Mouse (Mus musculus): Measurements from ENCODE around the gene Gnb1l.

The Gnb1l gene

DNA sequence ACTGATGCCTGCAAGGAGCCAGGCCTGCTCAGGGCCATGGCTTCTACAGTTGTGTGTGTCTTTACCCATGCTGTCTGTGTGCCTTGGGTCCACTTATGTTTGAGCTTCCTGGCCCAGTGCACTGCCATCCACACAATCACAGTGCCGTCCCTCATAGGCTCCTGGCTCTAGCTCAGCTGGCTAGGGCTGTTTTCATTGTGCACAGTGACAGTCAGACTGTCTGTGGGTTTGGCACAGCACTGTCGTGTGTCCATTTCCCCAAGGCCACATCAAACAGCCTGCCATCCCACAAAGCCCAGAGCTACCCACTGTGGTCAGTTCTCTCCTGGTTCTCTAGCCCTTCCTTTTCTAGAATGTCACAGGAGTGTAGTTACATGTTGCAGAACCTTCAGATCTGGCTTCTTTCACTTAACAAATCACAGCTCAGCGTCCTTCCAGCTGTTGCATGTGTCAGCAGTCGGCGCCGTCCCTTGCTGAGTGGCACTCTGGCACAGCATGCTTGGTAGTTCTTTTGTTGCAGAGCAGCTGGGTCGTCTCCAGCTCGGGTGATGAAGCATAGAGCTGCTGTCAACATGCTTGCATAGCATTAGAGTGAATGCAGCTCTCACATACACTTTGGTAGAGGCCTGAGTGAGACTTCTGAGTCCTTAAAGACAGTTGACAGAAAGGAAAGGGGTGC, 44.8 kb downstream of the Gnb1l start:
- no peak for DNase-seq (ENCODE audit: low read depth, low spot score)

DNA sequence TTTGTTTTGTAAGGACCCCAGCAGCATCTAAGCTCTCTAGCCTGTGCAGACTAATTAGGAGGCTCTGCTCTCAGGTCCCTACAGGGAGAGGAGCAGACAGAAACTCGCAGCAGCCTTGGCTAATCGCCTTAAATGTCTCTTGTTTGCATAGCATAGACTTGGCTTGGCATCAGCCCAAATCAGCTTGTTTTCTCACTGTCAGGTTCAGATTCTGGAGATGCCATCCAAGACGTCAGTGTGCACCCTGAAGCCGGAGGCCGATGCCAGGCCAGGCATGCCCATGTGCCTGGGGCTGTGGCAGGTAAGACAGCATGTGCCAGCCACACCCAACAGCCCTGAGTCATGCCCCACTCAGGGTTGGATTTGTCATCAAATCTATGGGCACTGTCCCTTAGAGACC, 49.4 kb downstream of the Gnb1l start:
- DNase-seq (ENCODE audit: low read depth, low spot score): no peak

DNA sequence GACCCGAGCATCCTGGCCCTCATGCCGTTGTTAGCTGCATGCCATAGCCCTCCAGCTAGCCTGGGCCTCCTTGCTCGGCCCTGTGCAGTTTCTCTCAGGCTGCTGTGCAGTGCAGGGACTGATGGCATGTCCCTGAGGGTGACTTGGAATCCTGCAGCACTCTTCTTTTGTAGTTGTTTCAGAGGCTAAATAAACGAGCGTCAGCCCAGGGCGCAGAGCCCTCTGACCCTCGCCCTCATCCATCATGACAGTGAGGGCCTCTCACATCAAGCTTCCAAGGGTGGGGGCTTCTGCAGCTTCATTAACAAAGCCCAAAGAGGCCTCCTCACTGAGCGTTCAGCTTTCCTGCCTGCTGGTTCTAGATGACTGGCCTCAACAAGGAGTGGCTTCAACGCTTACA, 53.1 kb downstream of the Gnb1l start:
- DNase-seq (ENCODE audit: low read depth, low spot score): no peak

DNA sequence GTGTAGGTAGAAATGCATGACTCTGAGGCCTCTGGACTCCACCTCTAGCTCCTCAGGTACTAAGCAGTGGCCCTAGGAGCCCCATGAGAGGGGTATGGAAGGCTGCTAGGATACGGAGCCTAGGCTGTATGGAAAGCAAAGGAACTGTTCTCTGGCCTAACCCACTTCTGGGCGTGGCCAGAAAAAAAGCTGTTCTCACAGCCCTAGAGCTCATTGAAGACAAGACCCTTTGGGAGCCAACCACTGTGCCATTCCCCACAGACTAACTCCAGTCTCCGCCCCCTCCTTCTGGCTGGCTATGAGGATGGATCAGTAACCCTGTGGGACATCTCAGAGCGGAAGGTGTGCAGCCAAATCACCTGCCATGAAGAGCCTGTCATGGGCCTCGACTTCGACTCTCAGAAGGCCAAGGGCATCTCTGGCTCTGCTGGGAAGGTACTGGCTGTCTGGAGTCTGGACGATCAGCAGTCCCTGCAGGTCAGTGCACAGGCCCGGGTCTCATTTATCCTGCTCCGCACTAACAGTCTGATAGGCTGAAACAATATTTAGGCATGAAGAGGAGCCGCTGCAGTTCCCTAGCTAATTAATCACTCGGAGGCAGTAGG, 53.7 kb downstream of the Gnb1l start:
- no peak for DNase-seq (ENCODE audit: low read depth, low spot score)

DNA sequence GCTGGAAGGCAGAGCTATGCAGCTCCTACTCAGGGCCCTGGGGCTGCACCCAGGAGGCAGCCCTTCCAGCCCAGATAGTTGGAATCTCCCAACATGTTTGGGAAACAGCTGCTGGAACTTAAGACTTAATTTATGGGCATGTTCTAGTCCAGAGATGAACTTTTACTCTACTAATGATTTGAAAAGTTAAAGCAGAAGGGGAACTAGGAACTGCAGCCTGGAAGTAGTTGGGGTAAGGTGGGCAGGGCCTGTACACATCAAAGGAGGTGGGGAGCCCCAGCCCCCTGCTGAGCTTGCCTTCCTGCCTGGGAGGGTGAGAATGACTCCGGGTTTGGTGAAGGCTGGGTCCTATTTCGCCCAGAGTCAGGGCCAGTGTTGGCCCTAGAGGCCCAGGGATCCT, 56.2 kb downstream of the Gnb1l start:
- no peak for DNase-seq (ENCODE audit: low read depth, low spot score)

DNA sequence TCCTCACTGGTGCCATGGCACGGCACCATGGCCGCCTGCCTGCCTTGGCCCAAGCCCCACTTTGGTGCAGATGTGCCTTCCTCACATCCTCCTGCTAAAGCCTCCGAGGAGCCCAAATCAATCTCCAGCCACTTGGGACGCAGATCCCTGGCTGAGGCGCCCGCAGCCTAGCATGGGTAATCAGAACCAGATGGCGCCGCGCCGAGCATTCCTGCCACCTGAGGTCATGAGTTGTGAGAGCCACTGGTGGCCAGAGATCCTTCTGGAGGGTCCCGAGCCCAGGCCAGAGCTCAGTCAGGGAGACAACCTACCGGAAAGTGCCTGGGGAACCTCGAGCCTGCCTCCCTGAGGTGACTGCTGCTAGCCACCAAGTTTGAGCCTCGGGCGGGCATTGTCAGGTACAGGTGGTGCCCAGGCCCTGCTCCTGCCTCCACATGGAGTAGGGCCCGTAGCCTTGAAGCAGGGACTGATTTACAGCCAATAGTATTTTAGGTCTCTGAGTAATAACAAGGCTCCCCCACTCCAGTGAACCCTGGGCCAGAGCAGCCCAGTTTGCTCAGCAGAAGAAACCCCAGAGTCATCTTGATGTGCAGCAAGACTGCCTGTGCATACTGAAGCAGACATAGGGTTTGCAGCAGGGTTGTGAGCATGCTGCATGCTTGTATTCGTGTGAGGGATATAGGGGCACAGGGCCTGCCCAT, 56.9 kb downstream of the Gnb1l start:
- DNase-seq (ENCODE audit: low read depth, low spot score): no peak

DNA sequence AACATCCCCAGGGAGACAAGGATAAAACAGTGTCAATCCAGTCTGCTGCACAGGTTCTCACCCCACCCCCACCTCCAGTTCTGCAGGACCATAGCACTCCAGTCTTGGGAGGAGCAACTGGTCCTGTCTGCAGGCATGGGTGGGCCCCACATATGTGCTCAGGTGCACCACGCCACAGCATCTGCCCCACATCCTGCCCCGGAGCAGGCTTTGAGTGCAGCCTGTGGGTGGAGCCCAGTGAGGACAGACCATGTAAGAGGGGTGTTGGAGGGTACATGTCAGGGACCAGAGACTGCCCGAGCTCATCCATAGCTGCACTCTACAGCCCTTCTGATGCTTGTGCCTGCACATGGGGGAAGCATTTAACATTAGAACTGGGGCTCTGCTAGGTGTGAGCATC, 57.9 kb downstream of the Gnb1l start:
- DNase-seq (ENCODE audit: low read depth, low spot score): no peak

DNA sequence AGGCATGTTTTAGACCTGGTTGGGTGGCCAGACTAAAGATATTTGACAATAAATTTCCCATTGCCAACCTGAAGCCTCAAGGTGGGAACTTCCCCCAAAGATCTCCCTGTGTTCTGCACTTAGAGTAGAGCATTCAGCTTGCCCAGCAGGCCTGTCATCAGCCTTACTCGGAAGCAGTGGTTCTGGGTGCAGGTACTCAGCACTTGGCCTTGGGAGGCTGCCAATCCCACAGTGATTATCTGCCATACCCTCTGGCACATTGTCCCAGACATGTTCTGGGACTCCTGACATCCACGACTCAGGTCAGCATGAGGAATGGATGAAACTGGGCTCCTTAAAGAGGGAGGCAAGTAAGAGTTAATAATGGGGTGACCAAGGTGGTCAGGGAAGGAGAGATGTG, 66.0 kb downstream of the Gnb1l start:
- DNase-seq (ENCODE audit: low read depth, low spot score): no peak

DNA sequence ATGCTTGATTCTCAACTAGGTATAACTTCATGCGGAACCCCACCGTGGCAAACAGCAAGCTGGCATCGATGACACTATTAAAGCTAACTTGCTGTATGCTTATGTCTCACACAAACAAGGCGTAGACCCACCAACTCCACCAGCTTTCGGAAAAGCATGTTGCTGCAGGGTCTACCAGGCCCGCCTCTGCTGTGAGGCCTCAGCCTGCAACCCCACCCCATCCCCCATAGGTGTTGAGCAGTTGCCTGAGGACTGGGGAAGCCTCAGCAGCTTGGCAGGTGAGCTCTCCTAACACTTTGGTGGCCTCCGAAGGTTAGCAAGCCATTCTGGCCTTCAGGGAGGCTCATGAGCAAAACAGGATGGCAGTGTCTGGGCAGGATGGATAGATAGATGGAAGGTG, 70.1 kb downstream of the Gnb1l start:
- DNase-seq (ENCODE audit: low read depth, low spot score): no peak

DNA sequence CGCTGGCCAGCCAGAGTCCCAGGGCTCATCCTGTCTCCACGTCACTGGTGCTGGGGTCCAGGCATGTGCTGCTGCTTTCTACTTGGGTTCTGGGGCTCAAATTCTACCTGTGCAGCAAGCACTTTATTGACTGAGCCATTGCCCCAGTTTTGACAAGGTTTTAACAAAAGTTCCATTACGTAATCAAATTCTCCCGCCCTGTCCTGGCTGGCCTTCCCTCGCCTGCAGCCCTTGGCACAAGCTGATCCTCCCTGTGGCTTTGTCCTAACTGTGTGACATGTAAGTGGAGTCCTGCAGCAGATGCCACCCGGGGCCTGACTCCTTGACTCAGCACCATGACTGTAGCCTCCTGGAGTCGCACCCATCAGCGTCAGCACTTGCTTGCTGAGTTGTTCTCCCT, 75.7 kb downstream of the Gnb1l start:
- DNase-seq (ENCODE audit: low read depth, low spot score): no peak

DNA sequence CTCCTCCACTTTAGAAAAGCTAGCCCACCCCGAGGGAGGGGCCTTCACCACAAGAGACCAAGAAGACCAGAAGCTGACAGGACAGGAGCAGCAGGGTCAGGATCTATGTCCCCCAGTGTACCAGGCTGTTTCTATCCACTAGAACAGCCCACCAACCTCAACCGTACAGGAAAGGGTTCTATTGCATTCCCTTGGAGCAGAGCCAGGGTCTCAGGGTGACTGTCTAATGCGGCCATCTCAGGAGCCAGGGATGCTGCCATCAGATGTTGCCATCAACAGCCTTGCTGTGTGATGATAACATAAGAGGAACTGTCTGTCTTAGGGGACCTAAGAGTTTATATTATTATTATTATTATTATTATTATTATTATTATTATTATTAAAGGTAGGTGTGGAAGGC, 78.6 kb downstream of the Gnb1l start:
- no peak for DNase-seq (ENCODE audit: low read depth, low spot score)

DNA sequence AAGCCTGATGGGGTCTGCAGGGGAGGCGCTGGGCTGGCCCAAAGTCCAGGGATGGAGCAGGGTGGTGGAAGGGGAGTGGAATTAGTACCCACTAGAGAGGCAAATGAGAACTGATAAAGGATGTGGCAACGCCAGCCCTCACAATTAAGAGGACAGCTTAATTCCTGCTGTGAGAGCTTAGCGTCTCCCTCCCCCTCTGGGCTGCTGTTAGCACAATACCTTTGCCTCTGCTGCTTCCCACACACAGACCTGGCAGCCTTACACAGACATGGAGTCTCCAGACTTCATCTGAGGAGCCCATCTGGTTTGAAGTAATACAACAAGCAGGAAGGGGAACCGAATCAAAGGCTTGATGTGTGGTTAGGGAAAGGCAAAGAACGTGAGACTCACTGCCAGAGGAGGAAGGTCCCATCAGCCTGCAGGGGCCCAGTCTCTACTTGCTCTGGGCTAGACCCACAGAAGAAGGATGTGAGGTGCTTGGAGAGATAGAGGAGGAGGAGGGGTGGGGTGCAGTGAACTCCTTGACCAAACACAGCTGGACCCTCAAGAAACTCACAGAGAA, 79.2 kb downstream of the Gnb1l start:
- no peak for DNase-seq (ENCODE audit: low read depth, low spot score)

DNA sequence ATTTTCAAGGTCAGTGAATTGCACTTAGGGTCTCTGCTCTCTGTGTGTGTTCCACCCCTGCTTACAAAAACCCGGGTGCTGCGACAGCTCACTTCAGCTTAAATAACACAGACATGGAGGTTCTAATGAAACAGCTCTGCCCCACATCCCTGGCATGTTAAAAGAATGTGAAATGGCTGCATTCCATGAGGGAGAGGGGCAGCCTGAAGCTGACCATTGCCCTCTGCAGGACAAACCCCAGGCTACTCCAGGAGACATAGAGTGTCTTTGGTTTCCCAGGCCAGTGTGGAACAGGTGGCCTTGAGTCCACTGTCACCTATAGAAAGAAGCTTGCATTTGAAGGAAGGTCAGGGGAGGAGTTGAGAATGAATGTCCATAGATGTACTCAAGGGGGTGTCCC, 81.9 kb downstream of the Gnb1l start:
- DNase-seq (ENCODE audit: low read depth, low spot score): no peak

DNA sequence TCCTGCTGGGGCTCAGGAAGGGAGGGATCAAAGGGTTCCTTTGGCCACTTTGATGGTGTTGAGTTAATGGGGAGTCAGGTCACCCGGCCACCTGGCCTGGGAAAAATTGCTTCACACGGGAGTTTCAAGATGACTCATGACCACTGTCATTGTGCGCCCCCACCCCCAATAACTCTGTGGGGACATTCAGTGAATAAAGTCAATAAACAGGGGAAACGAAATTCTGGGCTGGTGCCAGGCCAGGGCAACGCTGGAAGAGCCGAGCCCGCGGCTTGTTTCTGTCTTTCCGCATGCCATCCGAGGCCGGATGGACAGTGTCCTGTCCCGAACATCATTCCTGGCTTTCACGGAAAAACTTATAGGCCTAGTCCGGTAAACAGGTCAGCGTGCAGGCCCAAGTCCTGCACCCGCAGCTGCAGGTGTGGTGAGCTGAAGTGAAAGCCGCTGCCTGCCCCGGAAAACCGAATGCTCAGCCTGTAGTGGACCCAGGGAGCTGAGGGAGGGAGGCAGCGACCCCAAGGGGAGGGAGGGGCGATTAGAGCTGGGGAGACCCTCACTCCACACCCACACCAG, 82.6 kb downstream of the Gnb1l start:
- no peak for DNase-seq (ENCODE audit: low read depth, low spot score)

DNA sequence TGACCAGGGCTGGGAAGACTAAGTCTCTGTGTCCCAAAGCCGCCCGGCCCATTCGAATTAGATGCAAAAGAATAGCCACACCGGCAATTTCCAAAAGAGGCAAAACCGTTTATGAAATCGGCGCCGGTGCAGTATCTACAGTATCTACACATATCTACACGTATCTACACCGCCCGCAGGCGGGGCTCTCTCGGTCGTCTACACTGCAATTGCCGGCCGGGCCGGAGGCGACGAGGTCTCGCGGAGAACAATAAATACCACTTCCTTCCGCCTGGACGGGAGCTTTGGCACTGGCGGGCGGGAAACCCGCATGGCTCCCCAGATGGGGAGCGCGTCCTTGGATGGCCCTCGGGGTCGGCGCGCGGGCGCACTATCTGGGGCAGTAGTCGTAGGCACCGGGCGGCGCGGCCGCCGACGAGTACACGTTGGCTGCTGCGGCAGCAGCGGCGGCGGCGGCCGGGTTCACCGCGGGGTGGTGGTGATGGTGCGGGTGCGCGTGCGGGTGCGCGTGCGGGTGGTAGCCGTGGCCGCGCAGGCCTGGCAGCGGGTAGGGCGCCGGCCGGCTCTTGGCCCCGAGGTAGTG, 83.2 kb downstream of the Gnb1l start:
- no peak for DNase-seq (ENCODE audit: low read depth, low spot score)

DNA sequence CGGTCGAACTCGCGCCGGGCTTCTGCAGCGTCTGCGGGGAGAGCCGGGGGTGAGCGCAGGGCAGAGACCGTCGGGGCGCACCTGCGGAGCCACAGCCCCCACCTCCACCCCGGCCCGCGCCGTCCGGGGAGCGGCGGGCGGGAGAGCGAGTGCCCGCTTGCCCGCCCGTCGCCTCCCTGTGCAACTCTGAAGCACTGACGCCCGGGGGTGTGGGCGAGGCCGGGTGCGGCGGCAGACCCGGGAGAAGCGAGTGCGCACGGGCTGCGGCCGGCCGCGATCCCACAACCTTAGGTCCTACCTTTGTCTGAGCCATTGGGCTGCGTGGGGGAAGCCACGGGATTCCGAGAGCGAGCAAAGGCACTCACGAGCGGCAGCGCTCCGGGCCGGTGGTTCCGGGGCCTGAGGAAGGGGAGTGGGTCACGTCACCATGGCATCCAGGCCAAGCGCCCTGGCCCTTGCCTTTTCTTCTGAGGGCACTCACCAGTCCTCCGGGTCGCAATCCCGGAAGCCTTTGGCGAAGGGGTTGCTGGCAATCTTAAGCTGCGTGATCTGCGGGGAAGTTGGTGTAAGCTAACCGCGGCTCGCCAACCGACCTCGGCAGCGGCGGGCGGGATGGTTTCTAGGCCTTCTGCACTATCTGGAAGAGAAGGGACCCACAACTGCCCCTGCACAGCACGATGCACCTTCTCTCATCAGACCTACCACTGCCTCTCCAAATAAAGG, 84.1 kb downstream of the Gnb1l start:
- no peak for DNase-seq (ENCODE audit: low read depth, low spot score)

DNA sequence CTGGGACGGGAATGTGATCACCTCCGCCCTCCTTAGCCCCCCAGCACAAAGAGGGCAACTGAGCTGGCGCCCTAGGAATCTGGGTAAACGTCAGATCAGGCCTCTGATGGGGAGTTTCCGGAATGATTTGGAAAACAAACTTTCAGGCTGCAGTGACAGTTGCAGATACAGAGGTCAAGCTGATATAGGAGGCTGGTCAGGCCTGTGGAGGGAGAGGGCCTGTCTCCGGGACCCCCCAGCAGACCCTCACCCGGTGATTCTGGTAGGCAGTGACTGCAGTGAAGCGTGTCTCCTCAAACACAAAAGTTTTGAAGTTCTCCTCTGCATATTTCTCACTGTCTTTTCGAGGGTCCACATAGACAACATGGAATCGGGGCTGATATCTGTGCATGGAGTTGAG, 84.7 kb downstream of the Gnb1l start:
- DNase-seq (ENCODE audit: low read depth, low spot score): no peak

DNA sequence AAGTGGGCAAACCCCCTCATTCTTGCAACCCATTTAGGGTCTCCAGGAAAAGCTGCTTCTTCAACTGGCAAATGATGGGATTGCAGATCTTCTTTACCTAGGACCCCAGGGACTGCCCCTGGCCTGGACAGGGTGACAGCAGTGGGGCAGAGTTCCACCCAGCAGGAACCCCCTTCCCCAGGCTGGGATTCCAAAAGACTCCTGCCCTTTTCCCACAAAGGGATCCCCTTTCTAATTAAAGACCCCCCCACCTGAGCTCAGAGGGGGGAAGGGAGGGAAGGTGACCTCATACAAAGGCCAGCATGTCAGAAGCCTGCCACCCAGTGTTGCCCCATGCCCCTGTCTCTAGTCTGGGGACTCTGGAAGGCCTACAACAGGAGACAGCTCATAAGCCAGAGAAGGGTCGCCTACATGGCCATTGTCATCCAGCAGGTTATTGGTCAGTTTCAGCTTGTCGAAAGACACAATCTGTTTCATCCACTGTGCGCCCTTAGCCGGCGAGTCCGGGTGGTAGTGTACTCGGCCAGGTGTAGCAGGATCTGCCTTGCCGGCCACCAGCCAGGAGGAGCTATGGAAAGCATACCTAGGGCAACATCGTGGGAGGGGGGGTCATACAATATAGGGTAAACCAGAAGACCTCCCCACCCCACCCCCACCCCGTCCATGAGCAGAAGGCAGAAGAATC, 85.3 kb downstream of the Gnb1l start:
- no peak for DNase-seq (ENCODE audit: low read depth, low spot score)

DNA sequence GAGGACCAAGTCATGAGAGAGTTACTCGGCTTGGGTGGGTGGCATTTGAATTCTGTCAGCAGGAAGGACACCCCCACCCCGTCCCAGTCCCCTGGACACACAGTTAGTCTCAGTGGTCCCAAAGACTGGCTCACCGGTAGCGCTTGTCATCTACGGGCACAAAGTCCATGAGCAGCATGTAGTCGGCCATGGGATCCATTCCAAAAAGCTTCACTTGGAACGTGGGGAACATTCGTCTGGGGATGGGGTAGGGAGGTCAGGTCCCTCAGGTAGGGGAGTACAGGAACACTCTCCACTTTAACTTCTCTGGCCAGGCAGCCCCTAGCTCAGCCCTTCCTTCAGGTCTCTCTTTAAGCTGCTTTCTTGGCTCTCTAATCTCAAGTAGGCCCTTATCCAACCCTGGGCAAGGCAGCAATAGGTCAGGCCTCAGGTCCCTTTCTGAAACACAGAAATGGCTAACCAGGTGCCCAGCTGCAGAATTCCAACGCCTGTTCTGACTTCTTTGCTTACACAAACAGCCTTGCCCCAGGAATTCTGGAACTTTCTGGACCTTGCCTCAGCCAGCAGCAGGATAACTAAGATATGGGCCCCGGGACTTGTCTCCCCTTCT, 86.5 kb downstream of the Gnb1l start:
- no peak for DNase-seq (ENCODE audit: low read depth, low spot score)

DNA sequence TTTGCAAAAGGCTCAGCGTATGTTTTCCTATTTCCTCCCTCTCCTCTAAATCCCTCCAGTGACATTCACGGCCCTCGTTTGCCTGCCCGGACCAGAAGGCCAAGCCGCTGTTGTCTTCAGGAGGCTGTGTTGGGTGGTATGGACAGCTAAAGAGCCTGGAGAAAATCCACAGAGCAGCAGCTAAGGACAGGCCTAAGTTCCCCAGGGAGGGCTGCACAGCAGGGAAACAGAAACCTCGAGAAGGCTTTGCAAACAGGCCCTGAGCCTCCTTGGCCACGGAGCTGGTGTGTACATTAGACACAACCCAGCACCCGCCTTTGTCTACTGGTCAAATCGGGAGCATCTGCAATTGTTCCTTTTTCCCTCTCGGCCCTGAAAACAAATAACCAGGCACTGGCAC, 87.2 kb downstream of the Gnb1l start:
- no peak for DNase-seq (ENCODE audit: low read depth, low spot score)
